Mouse (Mus musculus) midbrain, embryonic 13.5 days (tissue): ENCODE data around the gene Sntb2. TPM values are rescaled to one million over a fixed set of nuclear protein-coding genes. Genes with fewer than 3 reads are reported as not detected.
"Not testable (repeated sequence)": the region's sequence is repeated elsewhere in the genome, so short reads cannot be mapped to it uniquely, and the experiment has no call there.

Experiments
- ATAC-seq: fragments of 200-750 bp; cut with Nextera tagmentation; 2 replicates; pipeline ENCODE4 v1.8.0; 2017; ENCODE audit warnings: mild to moderate bottlenecking, moderate TSS enrichment, moderate library complexity
- H3K27ac ChIP-seq: fragments of 300-500 bp; sonication (generic); 2 replicates; pipeline ENCODE4 v1.5.1; 2015; ENCODE audit warnings: inconsistent platforms, mild to moderate bottlenecking, moderate library complexity
- H3K27me3 ChIP-seq: fragments of 300-500 bp; sonication (generic); 2 replicates; pipeline ENCODE4 v1.6.1; 2015; ENCODE audit warnings: mild to moderate bottlenecking, inconsistent platforms
- H3K36me3 ChIP-seq: fragments of 300-500 bp; sonication (generic); 2 replicates; pipeline ENCODE4 v1.6.1; 2015; ENCODE audit warnings: mild to moderate bottlenecking, inconsistent platforms
- H3K4me1 ChIP-seq: fragments of 300-500 bp; sonication (generic); replicated peaks from 2 replicates; pipeline ENCODE4 v1.6.1; 2015; ENCODE audit warnings: inconsistent platforms
- H3K4me2 ChIP-seq: fragments of 300-500 bp; sonication (generic); replicated peaks from 2 replicates; pipeline ENCODE4 v1.6.1; 2015; ENCODE audit warnings: moderate library complexity, mild to moderate bottlenecking, inconsistent platforms
- H3K4me3 ChIP-seq: fragments of 300-500 bp; sonication (generic); replicated peaks from 2 replicates; pipeline ENCODE4 v1.5.1; 2015; ENCODE audit warnings: mild to moderate bottlenecking, inconsistent platforms
- H3K9ac ChIP-seq: fragments of 300-500 bp; sonication (generic); replicated peaks from 2 replicates; pipeline ENCODE4 v1.6.1; 2015; ENCODE audit warnings: mild to moderate bottlenecking, inconsistent platforms
- H3K9me3 ChIP-seq: fragments of 300-500 bp; sonication (generic); 2 replicates; pipeline ENCODE4 v1.6.1; 2016; ENCODE audit warnings: mild to moderate bottlenecking, inconsistent platforms
- WGBS: fragments of 180-500 bp; shearing (Covaris S2); methylation state at CpG from one replicate; pipeline ENCODE4 v1.1.7; 2015; 5-methylcytosine and 5-hydroxymethylcytosine counted together
- polyA plus RNA-seq: library from polyadenylated mRNA; unstranded; fragments of >200 nt; fragmentation: Nextera tagmentation; extraction: Ambion mirVana; gene quantifications from 2 replicates; pipeline ENCODE4 v1.2.1, GENCODE M21; 2015

Sntb2 gene
- polyA plus RNA-seq, 1 experiment from 2014 or later, result 6.7 TPM

DNA sequence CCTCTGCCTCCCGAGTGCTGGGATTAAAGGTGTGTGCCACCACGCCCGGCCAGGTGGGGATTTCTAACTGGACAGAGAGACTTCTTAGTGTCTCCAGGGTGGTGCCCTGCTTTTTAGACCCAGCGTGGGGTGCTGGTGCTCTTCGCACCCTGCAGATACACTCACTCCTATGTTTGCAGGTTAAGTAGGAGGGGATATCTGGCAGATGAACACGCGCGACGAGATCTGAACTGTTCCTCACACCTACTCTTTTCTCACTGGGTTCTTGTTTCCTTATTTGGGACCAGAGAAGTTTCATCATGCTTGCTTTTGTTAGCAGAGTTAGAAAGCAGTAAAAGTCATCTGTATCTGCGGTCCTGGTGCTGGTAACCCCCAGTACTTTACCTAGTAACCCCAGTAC, 21.9 kb upstream of the Sntb2 start:
- Histone ChIP-seq H3K9me3 (no peaks in the 10 kb centered on the region), H3K4me3 (no peak overlapping the region), H3K27ac (no peak overlapping the region), H3K9ac (no peak overlapping the region), H3K36me3 (peaks cover 82% of the 10 kb centered on the region), H3K4me2 (no peak overlapping the region), H3K27me3 (no peaks in the 10 kb centered on the region), H3K4me1 (no peaks in the 10 kb centered on the region)
- no peak for ATAC-seq
- 95% methylated on average over 10 of the region's 10 CpGs for WGBS

DNA sequence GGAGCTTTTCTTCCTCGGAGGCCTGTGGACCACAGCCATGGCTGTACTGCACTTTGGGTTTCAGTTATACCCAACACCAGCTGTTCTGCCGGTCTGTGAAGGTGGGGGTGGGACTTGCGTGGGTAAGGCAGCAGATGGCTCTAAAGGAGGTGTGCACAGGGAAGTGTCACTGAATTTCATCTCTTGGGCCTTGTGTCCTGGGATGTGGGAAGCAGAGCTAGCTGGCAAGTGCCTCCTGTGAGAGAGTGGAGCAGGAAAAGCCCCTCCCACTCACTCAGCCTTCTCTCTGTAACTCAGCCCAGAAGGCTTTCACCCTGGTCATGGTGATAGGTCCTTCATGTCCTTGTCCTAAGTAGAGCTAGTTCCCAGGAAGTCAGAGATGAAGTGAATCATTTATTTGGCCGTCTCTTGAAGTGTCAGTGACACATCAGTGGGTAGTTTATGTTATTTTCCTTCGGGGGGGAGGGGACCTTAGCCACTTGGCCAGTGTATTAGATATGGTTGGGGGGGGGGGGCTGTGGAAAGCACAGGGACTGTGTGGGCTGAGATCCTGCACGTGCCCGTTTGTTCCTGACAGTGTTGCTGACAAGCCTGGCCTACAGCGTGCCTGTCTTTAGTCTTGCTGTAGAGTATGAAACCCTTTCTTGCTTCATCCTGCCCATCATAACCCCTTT, 15.7 kb upstream of the Sntb2 start:
- Histone ChIP-seq H3K4me3 (no peak overlapping the region), H3K27ac (no peak overlapping the region), H3K9me3 (no peaks in the 10 kb centered on the region), H3K4me1 (no peaks in the 10 kb centered on the region), H3K4me2 (no peak overlapping the region), H3K27me3 (no peaks in the 10 kb centered on the region), H3K9ac (no peak overlapping the region), H3K36me3 (peaks cover 81% of the 10 kb centered on the region)
- 92% methylated on average over 8 of the region's 8 CpGs for WGBS
- ATAC-seq, result no peak

DNA sequence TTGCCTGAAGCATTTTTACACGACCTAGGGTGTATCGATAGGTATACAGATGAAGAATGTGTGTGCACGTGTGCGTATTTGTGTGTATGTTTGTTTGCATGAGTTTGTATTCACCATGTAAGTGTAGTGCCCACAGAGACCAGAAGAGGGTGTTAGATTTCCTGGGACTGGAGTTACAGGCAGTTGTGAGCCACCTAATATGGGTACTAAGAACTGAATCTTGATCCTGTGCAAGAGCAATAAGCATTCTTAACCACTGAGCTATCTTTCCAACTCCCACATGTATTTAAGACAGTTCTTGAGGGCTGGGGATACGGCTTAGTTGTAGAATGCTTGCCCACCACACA, 15.2 kb upstream of the Sntb2 start:
- 96% methylated on average over 5 of the region's 5 CpGs for WGBS
- ATAC-seq, result no peak
- Histone ChIP-seq H3K9ac (no peak overlapping the region), H3K27ac (no peak overlapping the region), H3K4me2 (no peak overlapping the region), H3K36me3 (peaks cover 76% of the 10 kb centered on the region), H3K9me3 (no peaks in the 10 kb centered on the region), H3K27me3 (no peaks in the 10 kb centered on the region), H3K4me1 (no peaks in the 10 kb centered on the region), H3K4me3 (no peak overlapping the region)

GRCm38 (mm10) chr8:106924057-106924456, 11.5 kb upstream of the Sntb2 start:
- 85% methylated on average over 4 of the region's 4 CpGs for WGBS
- no peaks in the 10 kb centered on the region for H3K27me3 ChIP-seq
- no peaks in the 10 kb centered on the region for H3K4me1 ChIP-seq
- H3K27ac ChIP-seq, result no peak overlapping the region
- no peaks in the 10 kb centered on the region for H3K9me3 ChIP-seq
- H3K4me3 ChIP-seq, result no peak overlapping the region
- no peak overlapping the region for H3K4me2 ChIP-seq
- H3K36me3 ChIP-seq, result peaks cover 39% of the 10 kb centered on the region
- no peak for ATAC-seq
- H3K9ac ChIP-seq, result no peak overlapping the region

DNA sequence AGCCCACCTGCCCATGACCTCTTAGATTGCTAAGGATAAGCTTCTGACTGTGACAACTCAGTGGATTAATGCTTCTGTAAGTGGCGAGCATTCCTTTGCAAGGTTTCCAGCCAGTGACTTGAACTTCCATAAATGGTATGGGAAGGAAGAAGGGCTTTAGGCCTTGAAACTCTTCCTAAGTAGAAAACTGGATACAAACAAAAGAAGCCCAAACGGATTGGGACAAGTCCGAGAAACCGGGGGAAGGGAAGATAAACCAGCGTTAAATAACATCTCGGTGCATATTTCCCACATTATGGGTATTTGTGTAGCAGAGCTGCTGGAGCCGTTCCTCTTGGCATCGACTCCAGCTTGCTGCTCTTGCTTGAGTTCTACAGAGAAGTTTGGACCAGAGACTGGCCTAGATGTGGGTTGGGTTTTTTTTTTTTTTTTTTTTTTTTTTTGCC, 10.6 kb upstream of the Sntb2 start:
- Histone ChIP-seq H3K36me3 (peaks cover 30% of the 10 kb centered on the region), H3K27ac (no peak overlapping the region), H3K4me1 (no peaks in the 10 kb centered on the region), H3K9me3 (no peaks in the 10 kb centered on the region; the same call in 1 of the 2 replicates), H3K27me3 (no peaks in the 10 kb centered on the region), H3K9ac (no peak overlapping the region), H3K4me2 (no peak overlapping the region), H3K4me3 (no peak overlapping the region)
- whole genome bisulfite sequencing, result 84% methylated on average over 8 of the region's 8 CpGs
- ATAC-seq, result no peak

GRCm38 (mm10) chr8:106925446-106925845, 10.1 kb upstream of the Sntb2 start:
- Histone ChIP-seq H3K4me2 (no peak overlapping the region), H3K9me3 (no peaks in the 10 kb centered on the region; the same call in 1 of the 2 replicates), H3K4me3 (no peak overlapping the region), H3K27me3 (no peaks in the 10 kb centered on the region), H3K9ac (no peak overlapping the region), H3K36me3 (peaks cover 25% of the 10 kb centered on the region), H3K4me1 (no peaks in the 10 kb centered on the region), H3K27ac (no peak overlapping the region)
- ATAC-seq, result no peak
- WGBS, result 96% methylated on average over 4 of the region's 4 CpGs

DNA sequence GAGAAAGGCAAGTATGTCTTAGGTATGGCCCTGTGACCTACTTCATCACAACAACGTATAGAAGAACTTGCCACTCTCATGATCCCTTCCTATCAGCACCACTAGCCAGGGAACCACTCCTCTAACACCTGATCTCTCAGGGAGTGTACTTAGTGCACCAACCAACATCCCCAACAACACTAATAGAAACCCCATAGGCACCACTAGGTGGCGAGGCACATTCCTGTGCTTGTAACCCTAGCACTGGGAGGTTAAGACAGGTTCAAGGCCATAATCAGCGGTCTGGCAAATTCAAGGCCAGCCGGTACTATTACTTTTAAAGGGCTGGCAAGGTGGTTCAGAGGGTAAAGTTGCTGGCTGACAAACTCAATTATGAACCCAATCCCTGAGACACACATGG, 8.3 kb upstream of the Sntb2 start:
- Histone ChIP-seq H3K9me3 (no peaks in the 10 kb centered on the region; the same call in 1 of the 2 replicates), H3K4me1 (peaks cover 1% of the 10 kb centered on the region; the same call in 1 of the 2 replicates), H3K36me3 (peaks cover 13% of the 10 kb centered on the region), H3K9ac (no peak overlapping the region), H3K4me3 (no peak overlapping the region), H3K27me3 (peaks cover 8% of the 10 kb centered on the region; the same call in 1 of the 2 replicates), H3K4me2 (no peak overlapping the region), H3K27ac (no peak overlapping the region)
- 58% methylated on average over 4 of the region's 4 CpGs for WGBS
- ATAC-seq, result no peak

DNA sequence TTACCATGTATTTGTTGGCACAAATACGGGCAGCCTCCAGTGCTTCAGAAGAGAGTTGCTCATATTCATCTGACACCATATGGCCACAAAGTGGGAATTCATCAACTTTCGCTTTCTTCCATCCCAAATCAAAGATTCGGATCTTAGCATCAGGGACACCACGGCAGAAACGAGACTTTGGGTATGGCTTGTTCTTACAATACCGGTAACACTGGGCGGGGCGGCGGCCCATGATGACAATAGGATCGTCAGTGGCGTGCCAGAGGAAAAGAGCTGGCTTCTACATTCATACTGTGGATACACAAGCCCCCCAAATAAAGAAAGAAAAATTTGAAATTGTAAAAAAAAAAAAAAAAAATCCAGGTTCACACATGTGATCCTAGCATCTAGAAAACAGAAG, 7.4 kb upstream of the Sntb2 start:
- not testable (repeated sequence) for H3K9me3 ChIP-seq, H3K27ac ChIP-seq, H3K36me3 ChIP-seq, H3K9ac ChIP-seq, H3K4me3 ChIP-seq, H3K4me2 ChIP-seq, ATAC-seq, H3K4me1 ChIP-seq
- WGBS, result 93% methylated on average over 11 of the region's 11 CpGs
- H3K27me3 ChIP-seq, result peaks cover 12% of the 10 kb centered on the region; the same call in 1 of the 2 replicates

DNA sequence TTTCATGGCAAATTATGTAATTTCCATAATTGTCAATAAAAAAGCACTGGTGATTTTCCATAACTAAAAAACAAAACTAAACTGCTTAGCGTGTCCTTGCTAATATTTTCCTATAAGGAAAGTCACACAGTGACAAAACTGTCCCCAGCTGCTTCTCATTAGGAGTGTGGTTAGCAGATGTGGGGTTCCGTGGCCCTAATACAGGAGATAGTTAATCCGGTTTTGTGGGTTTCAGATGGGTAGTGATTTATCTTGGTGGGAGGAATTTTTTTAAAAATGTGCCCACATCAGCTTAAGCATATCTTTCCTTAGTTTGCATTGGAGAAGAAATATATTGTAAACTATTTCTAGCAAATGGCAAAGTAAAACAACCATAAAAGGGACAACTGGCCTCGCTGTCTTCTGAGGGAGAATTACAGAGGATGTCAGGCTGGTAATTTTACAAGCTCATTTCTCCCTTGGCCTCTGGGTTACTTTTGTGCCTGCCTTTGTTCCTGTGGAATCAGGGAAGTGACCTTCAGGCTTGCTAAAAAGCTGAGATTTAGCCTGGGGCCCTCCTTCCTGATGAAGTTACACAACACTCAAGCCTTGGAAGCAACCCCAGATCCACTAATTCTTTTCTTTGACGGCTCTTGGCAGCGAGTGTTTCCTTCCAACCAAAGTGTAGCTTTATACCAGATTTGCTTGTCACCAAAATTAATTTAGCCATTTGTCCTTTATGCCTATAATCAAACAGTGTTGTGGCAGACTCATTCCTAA, 6.2 kb upstream of the Sntb2 start:
- H3K27ac ChIP-seq, result no peak overlapping the region
- H3K9me3 ChIP-seq, result no peaks in the 10 kb centered on the region; the same call in 1 of the 2 replicates
- no peak overlapping the region for H3K9ac ChIP-seq
- H3K27me3 ChIP-seq, result peaks cover 20% of the 10 kb centered on the region
- peaks cover 8% of the 10 kb centered on the region for H3K4me1 ChIP-seq
- H3K4me3 ChIP-seq, result no peak overlapping the region
- H3K4me2 ChIP-seq, result no peak overlapping the region
- no peaks in the 10 kb centered on the region for H3K36me3 ChIP-seq
- 75% methylated on average over 6 of the region's 6 CpGs for WGBS
- ATAC-seq, result no peak

GRCm38 (mm10) chr8:106929921-106930320, 5.6 kb upstream of the Sntb2 start:
- no peak for ATAC-seq
- Histone ChIP-seq H3K4me1 (peaks cover 8% of the 10 kb centered on the region), H3K9me3 (no peaks in the 10 kb centered on the region; the same call in 1 of the 2 replicates), H3K9ac (no peak overlapping the region), H3K27me3 (peaks cover 21% of the 10 kb centered on the region), H3K4me3 (no peak overlapping the region), H3K4me2 (no peak overlapping the region), H3K27ac (no peak overlapping the region), H3K36me3 (no peaks in the 10 kb centered on the region)
- 87% methylated on average over 5 of the region's 5 CpGs for WGBS

GRCm38 (mm10) chr8:106932376-106933065, 3.0 kb upstream of the Sntb2 start:
- peak overlapping the region; percentile 42 for H3K4me2 ChIP-seq
- no peak for ATAC-seq
- WGBS, result 10% methylated on average over 22 of the region's 22 CpGs
- 0 out of 2 replicates have a peak overlapping the region, but pooled peaks have one; percentile 15 for H3K9ac ChIP-seq
- peak overlapping the region; percentile 19 for H3K4me3 ChIP-seq
- H3K27me3 ChIP-seq, result peaks cover 21% of the 10 kb centered on the region
- no peaks in the 10 kb centered on the region; the same call in 1 of the 2 replicates for H3K9me3 ChIP-seq
- peaks cover 22% of the 10 kb centered on the region for H3K4me1 ChIP-seq
- no peaks in the 10 kb centered on the region for H3K36me3 ChIP-seq
- no peak overlapping the region for H3K27ac ChIP-seq
